Mouse (Mus musculus) erythroblast, embryonic 14.5 days (primary cell): ENCODE measurements around the gene Olfr616. TPM values are rescaled to one million over a fixed set of nuclear protein-coding genes. Genes with fewer than 3 reads are reported as not detected.
"Not testable (repeated sequence)": the region's sequence is repeated elsewhere in the genome, so short reads cannot be mapped to it uniquely, and the experiment has no call there.

ENCODE experiments used
- H3K27me3 ChIP-seq: 2 replicates; pipeline ENCODE4 v1.6.1; 2012; ENCODE audit warnings: inconsistent platforms; ENCODE audit not compliant: control insufficient read depth
- H3K36me3 ChIP-seq: 2 replicates; pipeline ENCODE4 v1.6.1; 2012; ENCODE audit warnings: mild to moderate bottlenecking, inconsistent platforms; ENCODE audit not compliant: control insufficient read depth
- H3K4me1 ChIP-seq: 2 replicates; pipeline ENCODE4 v1.6.1; 2012; ENCODE audit warnings: inconsistent platforms; ENCODE audit not compliant: control insufficient read depth
- H3K4me3 ChIP-seq: replicated peaks from 2 replicates; pipeline ENCODE3; 2012; ENCODE audit warnings: moderate library complexity, mild to moderate bottlenecking, inconsistent platforms
- H3K9me3 ChIP-seq: 2 replicates; pipeline ENCODE4 v1.6.1; 2012; ENCODE audit warnings: low read length, inconsistent platforms, mixed read lengths; ENCODE audit not compliant: control insufficient read depth
- GATA1 ChIP-seq: IDR thresholded peaks from 2 replicates; pipeline ENCODE4 v1.6.1; 2012; ENCODE audit warnings: low read length, inconsistent platforms, mixed read lengths
- TAL1 ChIP-seq: IDR thresholded peaks from 3 replicates; pipeline ENCODE4 v1.6.1; 2012; ENCODE audit warnings: low read length, inconsistent platforms, mixed read lengths
- polyA plus RNA-seq: library from polyadenylated mRNA; stranded (reverse); fragments of >175 nt; gene quantifications from 2 replicates; pipeline ENCODE4 v1.2.3, GENCODE M21; 2012

Olfr616 gene
- polyA plus RNA-seq: not detected in 2 replicates

DNA sequence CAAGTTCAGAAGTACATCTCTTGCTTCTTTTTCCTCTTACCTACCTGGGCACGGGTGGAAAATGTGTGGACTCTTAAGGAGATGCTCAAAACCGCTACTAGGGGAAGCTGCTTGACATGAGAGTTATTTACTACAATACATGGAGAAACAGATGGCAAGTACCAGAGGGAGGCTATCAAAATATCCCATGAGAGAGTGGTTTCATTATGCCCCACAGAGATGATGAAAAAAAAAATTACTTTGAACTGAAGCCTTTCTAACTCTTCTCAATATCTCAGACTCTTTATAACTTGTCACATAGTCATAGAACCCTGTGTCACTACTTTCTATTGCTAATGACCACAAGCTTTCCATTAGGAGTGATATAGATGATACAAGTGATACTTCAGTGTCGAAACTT is at the start of gene Olfr616:
Olfr616 (minus strand) TSS at position 101 of the 400 bp plus-strand sequence.
- Histone ChIP-seq H3K4me3 (no peak within 1 kb of the TSS), H3K4me1 (no peaks in the 10 kb centered on the region), H3K27me3 (no peaks in the 10 kb centered on the region), H3K9me3 (no peaks in the 10 kb centered on the region), H3K36me3 (no peaks in the 10 kb centered on the region)
- TF ChIP-seq TAL1 (no peak), GATA1 (no peak)

DNA sequence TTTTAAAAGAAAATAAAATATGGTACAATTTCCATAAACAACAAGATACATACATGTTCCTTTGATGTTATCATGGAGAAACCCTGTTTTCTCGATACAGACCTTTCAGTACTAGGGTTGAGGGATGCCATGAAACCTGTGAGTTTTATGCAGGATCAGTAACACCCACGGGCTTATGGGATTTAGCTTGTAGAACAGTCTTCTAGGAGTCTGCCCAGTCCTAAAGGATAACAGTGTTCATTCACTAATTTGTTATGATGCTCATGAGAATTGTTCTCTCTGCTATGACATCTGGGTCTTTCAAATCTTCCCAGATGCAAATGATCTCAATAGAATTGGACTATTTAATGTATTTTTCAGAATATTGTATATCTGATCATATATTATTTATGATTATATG is 43.5 kb upstream of the Olfr616 start, which contains the start of gene Olfr620:
Olfr620 (minus strand) TSS at position 101 of the 400 bp plus-strand sequence.
- no peak within 1 kb of the TSS for H3K4me3 ChIP-seq
- H3K27me3 ChIP-seq: no peaks in the 10 kb centered on the region
- H3K4me1 ChIP-seq: no peaks in the 10 kb centered on the region
- TF ChIP-seq TAL1 (no peak), GATA1 (no peak)
- no peaks in the 10 kb centered on the region for H3K36me3 ChIP-seq
- no peaks in the 10 kb centered on the region for H3K9me3 ChIP-seq

DNA sequence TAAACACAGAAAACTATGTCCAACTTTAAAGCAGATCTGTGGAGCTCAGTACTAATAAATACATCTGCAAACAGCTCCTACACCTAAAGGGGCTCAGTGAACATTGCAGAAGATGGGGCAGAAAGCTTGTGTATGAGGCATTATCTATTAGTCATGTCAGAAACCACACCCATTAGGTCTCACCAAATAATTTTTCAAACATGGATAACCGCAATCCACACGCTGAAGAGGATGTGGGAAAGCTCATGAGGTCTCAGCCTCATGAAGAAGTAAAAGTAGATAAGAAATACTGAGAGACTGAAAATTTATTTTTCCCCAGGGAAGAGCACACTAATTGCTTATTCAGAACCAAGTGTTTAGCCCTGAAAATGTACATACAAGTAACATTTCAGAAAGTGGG is 38.5 kb upstream of the Olfr616 start:
- no peak for TF ChIP-seq TAL1
- TF ChIP-seq GATA1: no peak
- Histone ChIP-seq H3K4me3 (no peak overlapping the region), H3K9me3 (no peaks in the 10 kb centered on the region), H3K4me1 (no peaks in the 10 kb centered on the region), H3K36me3 (no peaks in the 10 kb centered on the region), H3K27me3 (no peaks in the 10 kb centered on the region)

DNA sequence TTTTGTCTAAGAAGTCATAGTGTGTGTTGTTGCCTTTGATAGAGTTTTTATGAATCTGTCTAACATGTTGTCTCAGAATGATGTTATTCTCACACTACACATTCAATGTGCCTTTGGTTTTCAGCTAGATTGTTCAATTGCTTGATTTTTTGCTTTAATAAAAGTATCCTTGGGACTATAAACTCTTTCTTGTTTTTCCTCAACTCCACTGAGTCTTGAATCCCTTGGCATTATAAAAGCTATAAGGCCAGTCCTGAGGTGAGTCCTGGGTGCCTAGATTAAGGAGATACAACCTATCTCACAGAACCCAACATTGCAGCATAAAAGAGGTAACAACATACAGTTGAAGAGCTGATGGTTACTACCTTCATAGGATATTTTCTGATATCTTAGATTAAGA is 31.3 kb upstream of the Olfr616 start, which contains the start of gene Olfr619:
Olfr619 (plus strand) TSS at position 301 of the 400 bp plus-strand sequence.
- TF ChIP-seq GATA1 (no peak), TAL1 (no peak)
- H3K27me3 ChIP-seq: no peaks in the 10 kb centered on the region
- H3K4me1 ChIP-seq: no peaks in the 10 kb centered on the region
- no peaks in the 10 kb centered on the region for H3K9me3 ChIP-seq
- no peak within 1 kb of the TSS for H3K4me3 ChIP-seq
- H3K36me3 ChIP-seq: no peaks in the 10 kb centered on the region

DNA sequence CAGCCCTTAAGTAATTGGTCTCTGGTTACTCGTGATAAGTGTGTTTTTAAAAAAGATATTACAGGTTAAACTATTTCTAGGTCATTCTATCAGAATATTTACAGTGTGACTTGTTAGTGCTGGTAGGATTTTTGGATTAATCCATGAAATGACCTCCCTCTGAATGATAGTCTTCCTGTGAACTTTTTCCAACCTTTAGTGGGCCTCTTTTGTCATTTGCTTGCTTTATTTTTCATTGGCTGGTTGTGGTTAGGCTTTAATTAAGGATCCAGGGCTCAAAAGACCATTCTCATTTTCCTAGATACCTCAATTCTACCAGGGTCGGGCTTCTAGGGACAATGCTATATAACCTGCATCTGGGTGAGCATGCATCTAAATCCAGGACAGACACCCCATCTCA is 20.9 kb upstream of the Olfr616 start, which contains the start of gene Olfr618:
Olfr618 (plus strand) TSS at position 301 of the 400 bp plus-strand sequence.
- TF ChIP-seq TAL1 (no peak), GATA1 (no peak)
- no peaks in the 10 kb centered on the region for H3K9me3 ChIP-seq
- no peaks in the 10 kb centered on the region for H3K4me1 ChIP-seq
- H3K36me3 ChIP-seq: no peaks in the 10 kb centered on the region
- H3K4me3 ChIP-seq: no peak within 1 kb of the TSS
- no peaks in the 10 kb centered on the region for H3K27me3 ChIP-seq

DNA sequence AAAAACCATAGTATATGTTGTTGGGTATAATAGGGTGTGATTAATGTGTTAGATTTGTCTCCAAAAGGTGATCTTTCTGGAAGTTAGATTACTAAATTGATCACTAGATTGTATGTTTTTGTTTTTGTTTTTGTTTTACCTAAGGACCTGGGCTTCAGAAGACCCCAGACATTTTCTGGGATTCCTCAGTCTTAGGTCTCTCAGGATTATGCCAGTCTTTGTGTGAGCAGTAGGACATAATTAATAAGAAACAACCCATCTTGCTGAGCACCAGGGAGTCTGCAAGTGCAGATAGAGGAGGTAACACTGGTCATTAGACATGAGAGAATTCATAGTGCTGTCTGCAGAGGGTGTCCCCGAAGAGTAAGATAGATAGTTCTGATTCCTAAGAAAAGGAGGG is 3.8 kb upstream of the Olfr616 start, which contains the start of gene Olfr617:
Olfr617 (plus strand) TSS at position 301 of the 400 bp plus-strand sequence.
- Histone ChIP-seq H3K4me1 (no peaks in the 10 kb centered on the region), H3K4me3 (no peak within 1 kb of the TSS), H3K36me3 (no peaks in the 10 kb centered on the region), H3K27me3 (no peaks in the 10 kb centered on the region), H3K9me3 (no peaks in the 10 kb centered on the region)
- TF ChIP-seq GATA1 (no peak), TAL1 (no peak)

DNA sequence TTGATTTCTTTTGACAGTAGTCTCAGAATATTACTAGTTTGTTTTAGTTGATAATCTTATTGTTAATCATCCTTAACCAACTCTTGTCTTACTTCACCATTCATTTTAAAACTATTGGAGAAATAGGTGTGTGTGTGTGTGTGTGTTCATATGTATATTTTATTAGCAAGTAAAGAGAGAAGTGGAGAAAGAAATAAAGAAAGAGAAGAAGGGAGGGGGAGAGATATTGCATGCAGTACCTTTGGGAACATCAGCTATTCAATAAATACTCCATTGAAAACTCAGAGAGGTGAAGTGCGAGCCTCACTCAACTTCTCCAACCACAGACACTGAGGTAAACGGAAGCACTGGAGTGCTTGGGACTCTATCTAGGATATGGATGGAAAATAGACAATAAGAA is 13.2 kb downstream of the Olfr616 start, which contains the start of gene Olfr615:
Olfr615 (plus strand) TSS at position 301 of the 400 bp plus-strand sequence.
- no peak for TF ChIP-seq GATA1
- TF ChIP-seq TAL1: no peak
- Histone ChIP-seq H3K36me3 (no peaks in the 10 kb centered on the region), H3K9me3 (no peaks in the 10 kb centered on the region), H3K4me3 (no peak within 1 kb of the TSS), H3K27me3 (no peaks in the 10 kb centered on the region), H3K4me1 (no peaks in the 10 kb centered on the region)

DNA sequence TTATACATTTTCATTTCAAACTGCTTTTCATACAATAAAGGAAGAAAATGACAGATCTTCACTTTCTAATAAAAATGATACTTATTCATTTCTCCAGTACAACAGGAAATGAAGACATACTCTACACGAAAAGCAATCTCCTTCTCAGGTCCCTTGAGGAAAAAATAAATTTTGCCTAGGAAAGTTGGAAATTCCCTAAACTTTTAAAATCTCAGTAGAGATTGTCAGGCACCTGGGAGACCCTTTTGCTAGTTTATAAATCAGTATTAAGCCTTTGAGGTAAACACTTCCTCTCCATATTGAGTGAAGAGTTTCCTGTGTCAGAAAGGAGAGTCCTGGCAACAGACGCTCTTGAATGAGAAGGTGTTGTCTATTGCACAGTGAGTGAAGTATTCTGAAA is 21.2 kb downstream of the Olfr616 start, which contains the start of gene Olfr613:
Olfr613 (plus strand) TSS at position 301 of the 400 bp plus-strand sequence.
- Histone ChIP-seq H3K9me3 (no peaks in the 10 kb centered on the region), H3K27me3 (no peaks in the 10 kb centered on the region), H3K36me3 (no peaks in the 10 kb centered on the region), H3K4me1 (no peaks in the 10 kb centered on the region), H3K4me3 (no peak within 1 kb of the TSS)
- TF ChIP-seq TAL1 (no peak), GATA1 (no peak)

DNA sequence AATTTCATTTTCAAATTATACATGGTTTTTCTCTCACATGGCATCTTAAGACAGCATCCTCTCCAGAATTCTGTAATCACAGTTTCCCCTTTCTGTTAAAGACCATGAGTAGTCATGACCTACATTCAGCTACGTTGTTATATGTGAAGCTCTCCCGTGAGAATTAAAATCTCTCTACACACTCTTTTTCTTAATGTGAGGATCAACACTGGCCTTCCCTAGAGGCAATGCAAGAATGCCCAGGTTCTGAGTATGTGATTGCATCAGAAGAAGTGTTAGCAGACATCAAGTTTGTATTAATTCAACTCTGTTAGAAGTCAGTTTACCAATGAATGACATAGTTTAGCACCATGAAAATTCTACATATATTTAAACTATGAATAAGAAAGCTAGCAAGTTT is 26.3 kb downstream of the Olfr616 start, which contains the start of gene Olfr612:
Olfr612 (minus strand) TSS at position 101 of the 400 bp plus-strand sequence.
- H3K9me3 ChIP-seq, H3K27me3 ChIP-seq, H3K36me3 ChIP-seq, H3K4me1 ChIP-seq, H3K4me3 ChIP-seq: not testable (repeated sequence)

DNA sequence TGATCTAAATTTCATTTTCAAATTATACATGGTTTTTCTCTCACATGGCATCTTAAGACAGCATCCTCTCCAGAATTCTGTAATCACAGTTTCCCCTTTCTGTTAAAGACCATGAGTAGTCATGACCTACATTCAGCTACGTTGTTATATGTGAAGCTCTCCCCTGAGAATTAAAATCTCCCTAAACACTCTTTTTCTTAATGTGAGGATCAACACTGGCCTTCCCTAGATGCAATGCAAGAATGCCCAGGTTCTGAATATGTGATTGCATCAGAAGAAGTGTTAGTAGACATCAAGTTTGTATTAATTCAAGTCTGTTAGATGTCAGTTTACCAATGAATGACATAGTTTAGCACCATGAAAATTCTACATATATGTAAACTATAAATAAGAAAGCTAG is 48.2 kb downstream of the Olfr616 start, which contains the start of gene Olfr611:
Olfr611 (minus strand) TSS at position 101 of the 400 bp plus-strand sequence.
- H3K9me3 ChIP-seq, H3K4me3 ChIP-seq, H3K27me3 ChIP-seq, H3K36me3 ChIP-seq, H3K4me1 ChIP-seq: not testable (repeated sequence)

Other genes starting within 250 kb of the Olfr616 start
- 0.04 TPM in 1 of 2 replicates, not detected in the other for gene Olfr598, start 245.6 kb downstream of the Olfr616 start, polyA plus RNA-seq
- not detected in 2 replicates for gene Olfr599, start 233.2 kb downstream of the Olfr616 start, polyA plus RNA-seq
- gene Olfr600, start 219.5 kb downstream of the Olfr616 start, polyA plus RNA-seq: not detected in 2 replicates
- gene Olfr601, start 206.5 kb downstream of the Olfr616 start, polyA plus RNA-seq: not detected in 2 replicates
- not detected in 2 replicates for gene Olfr603, start 183.0 kb downstream of the Olfr616 start, polyA plus RNA-seq
- not detected in 2 replicates for gene Usp17lc, start 154.1 kb downstream of the Olfr616 start, polyA plus RNA-seq
- not detected in 2 replicates for gene Olfr605, start 123.7 kb downstream of the Olfr616 start, polyA plus RNA-seq
- not detected in 2 replicates for gene Olfr606, start 120.1 kb downstream of the Olfr616 start, polyA plus RNA-seq
- not detected in 2 replicates for gene Olfr607, start 105.0 kb downstream of the Olfr616 start, polyA plus RNA-seq
- gene Olfr608, start 99.3 kb downstream of the Olfr616 start, polyA plus RNA-seq: not detected in 2 replicates
- not detected in 2 replicates for gene Olfr609, start 71.1 kb downstream of the Olfr616 start, polyA plus RNA-seq
- not detected in 2 replicates for gene Olfr610, start 57.0 kb downstream of the Olfr616 start, polyA plus RNA-seq
- not detected in 2 replicates for gene Olfr611, start 48.3 kb downstream of the Olfr616 start, polyA plus RNA-seq
- gene Olfr612, start 26.4 kb downstream of the Olfr616 start, polyA plus RNA-seq: not detected in 2 replicates
- gene Olfr613, start 21.1 kb downstream of the Olfr616 start, polyA plus RNA-seq: not detected in 2 replicates
- not detected in 2 replicates for gene Olfr615, start 13.1 kb downstream of the Olfr616 start, polyA plus RNA-seq
- gene Olfr617, start 3.9 kb upstream of the Olfr616 start, polyA plus RNA-seq: not detected in 2 replicates
- gene Olfr618, start 21.0 kb upstream of the Olfr616 start, polyA plus RNA-seq: not detected in 2 replicates
- not detected in 2 replicates for gene Olfr619, start 31.4 kb upstream of the Olfr616 start, polyA plus RNA-seq
- gene Olfr620, start 43.4 kb upstream of the Olfr616 start, polyA plus RNA-seq: not detected in 2 replicates
- gene Olfr622, start 73.6 kb upstream of the Olfr616 start, polyA plus RNA-seq: not detected in 2 replicates
- not detected in 2 replicates for gene Olfr623, start 94.6 kb upstream of the Olfr616 start, polyA plus RNA-seq
- not detected in 2 replicates for gene Olfr624, start 102.0 kb upstream of the Olfr616 start, polyA plus RNA-seq
- not detected in 2 replicates for gene Olfr625-ps1, start 113.6 kb upstream of the Olfr616 start, polyA plus RNA-seq
- gene Olfr243, start 145.5 kb upstream of the Olfr616 start, polyA plus RNA-seq: not detected in 2 replicates
- gene Olfr628, start 161.2 kb upstream of the Olfr616 start, polyA plus RNA-seq: not detected in 2 replicates
- gene Olfr629, start 175.8 kb upstream of the Olfr616 start, polyA plus RNA-seq: not detected in 2 replicates
- gene Olfr630, start 188.2 kb upstream of the Olfr616 start, polyA plus RNA-seq: not detected in 2 replicates
- not detected in 2 replicates for gene Olfr69, start 202.5 kb upstream of the Olfr616 start, polyA plus RNA-seq
- 0.02 TPM in 1 of 2 replicates, not detected in the other for gene Olfr68, start 210.6 kb upstream of the Olfr616 start, polyA plus RNA-seq
- gene Olfr67, start 222.7 kb upstream of the Olfr616 start, polyA plus RNA-seq: not detected in 2 replicates
- gene Hbb-bt, start 244.9 kb upstream of the Olfr616 start, polyA plus RNA-seq: 22,007 and 54,805 TPM in 2 replicates